Mouse (Mus musculus) left cerebral cortex, adult 2 months (tissue): ENCODE data around the gene Slc38a2. TPM values are rescaled to one million over a fixed set of nuclear protein-coding genes. Genes with fewer than 3 reads are reported as not detected.

Experiments
- DNase-seq, 2 experiments: peaks; one replicate each; pipeline ENCODE4 v3.0.0; 2021 to 2022; ENCODE audit warnings: low spot score in 2 of 2, mixed read lengths in 1 of 2; ENCODE audit errors: extremely low spot score in 1 of 2
- H3K27ac ChIP-seq: fragments of 200-600 bp; 2 replicates; pipeline ENCODE4 v1.8.1; 2022
- H3K4me3 ChIP-seq: fragments of 200-600 bp; 2 replicates; pipeline ENCODE4 v1.8.1; 2022
- CTCF ChIP-seq: fragments of 200-600 bp; IDR thresholded peaks from 2 replicates; pipeline ENCODE4 v1.8.1; 2022; ENCODE audit warnings: antibody characterized with exemption, mild to moderate bottlenecking, moderate library complexity
- intact Hi-C: fragments of 180-260 bp; cut with DNase I; formaldehyde crosslinking; loops from one replicate; pipeline ENCODE4 v1.15.1; 2025
- long read RNA-seq, 2 experiments: library from polyadenylated mRNA; stranded (forward); transcript quantifications; one replicate each; pipeline ENCODE4 v2.0.0; 2021; ENCODE audit warnings: borderline mapping rate in 2 of 2
- total RNA-seq, 2 experiments: library from RNA; stranded (reverse); gene quantifications; 2 replicates each; pipeline ENCODE4 v1.2.3; 2021

Slc38a2 gene
- 100 to 1,000 TPM in 1 of 2 experiments, 10 to 100 TPM in 1; 96.9 to 108 TPM for total RNA-seq
- long read RNA-seq, experiment 1, full-length matches to known transcripts = 48 of 88 reads
- long read RNA-seq, experiment 1, partial matches to known transcripts = 34 of 88 reads
- long read RNA-seq, experiment 1, other reads (novel, unspliced or antisense) = 6 of 88 reads
- long read RNA-seq, experiment 2, full-length matches to known transcripts = 32 of 67 reads
- long read RNA-seq, experiment 2, partial matches to known transcripts = 16 of 67 reads
- long read RNA-seq, experiment 2, other reads (novel, unspliced or antisense) = 19 of 67 reads

DNA sequence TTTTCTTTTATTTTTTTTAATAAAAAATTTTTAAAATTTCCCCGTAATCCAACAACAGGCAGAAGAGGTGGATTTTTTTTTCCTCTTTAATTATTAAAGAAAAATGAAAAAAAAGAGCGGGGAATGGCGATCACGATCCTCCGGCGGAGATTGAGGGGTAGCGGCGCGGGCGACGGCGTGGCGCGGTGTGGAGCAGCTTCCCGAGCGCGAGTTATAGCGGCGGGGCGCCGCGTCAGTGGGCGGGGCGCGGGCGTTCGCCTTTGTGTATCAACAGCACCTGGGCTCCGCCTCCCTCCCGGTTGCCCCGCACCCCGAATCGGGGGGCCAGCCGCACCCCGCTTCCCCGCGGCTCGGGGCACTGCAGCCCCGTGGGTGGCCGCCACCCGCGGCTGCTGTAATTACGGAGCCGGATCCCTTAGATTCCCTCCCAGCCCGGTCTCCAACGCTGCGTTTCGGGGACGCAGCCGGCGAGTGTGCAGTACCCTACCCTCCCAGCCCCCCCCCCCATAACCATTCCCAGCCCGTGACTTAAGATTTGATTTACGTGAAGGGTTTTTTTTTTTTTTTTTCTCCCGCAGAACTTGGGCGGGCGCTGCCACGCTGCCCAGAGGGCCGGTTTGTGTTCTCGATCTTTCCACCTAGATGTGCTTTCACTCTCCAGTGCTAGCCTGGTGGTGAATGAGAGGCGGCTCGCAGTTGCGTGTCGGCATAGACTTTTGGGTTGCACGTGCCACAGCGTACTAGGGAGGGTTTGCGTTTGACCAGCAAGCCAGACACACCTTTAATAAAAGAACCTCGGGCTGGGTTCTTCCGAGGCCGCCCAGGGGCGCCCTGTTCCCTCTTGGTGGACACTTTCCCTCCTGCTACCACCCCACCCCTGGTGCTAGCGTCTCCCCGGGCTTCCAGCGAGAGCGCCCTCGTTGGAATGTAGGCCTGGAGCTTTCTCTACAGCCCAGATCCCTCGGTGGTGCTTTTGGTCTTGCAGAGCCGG lies at the start of gene Slc38a2:
Gene Slc38a2 (minus strand): TSS at position 210 of the 991 bp plus-strand sequence.
- intact Hi-C loops = loop anchor here (1.0 to 10.0 kb wide), 4 partner anchors 9 to 435 kb away; partner anchors contain the start of gene Arid2
- TF ChIP-seq CTCF = peak; percentile 16
- H3K4me3 ChIP-seq = peak within 1 kb of the TSS; percentile 63
- peak within 1 kb of the TSS; percentile 99 for H3K27ac ChIP-seq
- peak; percentile 88 to 90 for DNase-seq

DNA sequence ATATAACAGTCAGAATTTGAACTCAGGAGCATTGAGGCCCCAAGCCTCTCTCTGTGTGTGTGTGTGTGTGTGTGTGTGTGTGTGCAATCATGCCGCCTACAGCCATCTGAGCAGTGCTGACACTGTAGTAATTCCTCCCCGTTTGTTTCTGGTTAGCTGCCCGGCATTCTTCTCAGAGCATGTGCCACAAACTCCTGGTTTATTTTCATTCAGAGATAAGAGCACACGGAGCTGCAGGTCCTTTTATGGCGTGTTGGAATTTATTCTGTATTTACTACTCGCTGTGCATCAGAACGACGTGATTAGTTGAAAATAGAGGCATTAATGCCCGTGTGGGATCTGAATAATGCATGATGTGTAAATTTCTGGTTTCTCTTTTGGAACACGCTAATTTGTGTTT lies 49.6 kb upstream of the Slc38a2 start:
- no peak for DNase-seq
- H3K4me3 ChIP-seq = no peak overlapping the region
- intact Hi-C loops = no loop called here
- H3K27ac ChIP-seq = no peak overlapping the region
- no peak for TF ChIP-seq CTCF

DNA sequence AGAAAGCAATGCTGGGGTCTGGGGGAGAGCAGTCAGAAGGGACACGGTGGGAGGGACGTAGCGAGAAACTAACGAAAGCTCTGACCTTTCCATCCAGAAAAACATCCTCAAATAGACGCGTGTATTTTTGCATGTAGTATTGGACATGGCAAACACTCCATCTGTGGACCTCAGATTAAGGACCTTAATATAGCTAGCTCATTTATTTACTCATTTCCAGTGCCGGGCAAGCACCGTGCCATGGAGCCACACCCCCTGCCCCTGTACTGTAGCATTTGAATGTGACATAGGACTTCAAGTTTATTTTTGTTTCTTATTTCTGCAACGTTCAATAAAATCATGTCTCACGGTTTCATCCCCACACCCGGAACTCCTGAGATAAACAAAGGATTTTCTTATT lies 48.0 kb upstream of the Slc38a2 start:
- no peak for TF ChIP-seq CTCF
- DNase-seq = no peak
- no peak overlapping the region for H3K27ac ChIP-seq
- no peak overlapping the region for H3K4me3 ChIP-seq
- intact Hi-C loops = no loop called here

DNA sequence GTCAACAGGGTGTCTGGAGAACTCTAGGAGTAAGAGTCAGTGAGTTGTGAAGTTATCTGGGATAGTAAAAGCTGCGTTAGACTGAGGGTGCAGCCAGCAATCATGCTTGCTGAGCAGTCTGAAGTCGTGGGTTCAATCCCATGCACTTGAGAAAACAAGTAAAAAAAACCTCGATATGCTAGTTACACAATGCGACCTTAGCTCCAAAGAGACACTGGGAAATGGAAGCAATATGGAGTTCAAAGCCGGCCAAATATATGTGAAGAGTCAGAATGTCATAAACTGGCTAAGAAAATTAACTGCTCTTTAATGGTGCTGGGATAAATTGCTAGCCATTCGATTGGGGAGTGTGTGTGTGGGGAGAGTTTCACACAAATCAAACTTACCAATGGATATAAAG lies 47.5 kb upstream of the Slc38a2 start:
- no peak overlapping the region for H3K27ac ChIP-seq

DNA sequence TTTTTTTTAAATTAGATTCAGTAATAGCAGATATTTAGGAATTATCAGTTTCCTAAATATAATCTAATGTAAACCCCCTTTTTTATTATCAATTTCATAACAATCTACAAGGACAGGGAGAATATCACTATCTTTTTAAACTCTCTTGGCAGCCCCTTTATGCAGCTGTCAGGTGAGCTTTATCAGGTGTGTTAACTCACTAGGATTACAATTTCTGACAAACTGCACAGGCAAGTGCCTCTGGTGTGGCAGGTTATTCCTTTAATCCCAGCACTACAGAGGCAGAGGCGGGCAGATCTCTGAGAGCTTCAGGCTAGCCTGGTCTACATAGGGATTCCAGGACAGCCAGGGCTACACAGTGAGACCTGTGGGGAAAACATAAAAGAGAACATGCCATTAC lies 45.8 kb upstream of the Slc38a2 start:
- no peak for DNase-seq
- Histone ChIP-seq H3K27ac (no peak overlapping the region), H3K4me3 (no peak overlapping the region)
- intact Hi-C loops = no loop called here
- TF ChIP-seq CTCF = no peak

More for the DNA sequence above, 47.5 kb upstream of the Slc38a2 start:
- TF ChIP-seq CTCF = no peak
- no peak for DNase-seq
- intact Hi-C loops = no loop called here
- H3K4me3 ChIP-seq = no peak overlapping the region

DNA sequence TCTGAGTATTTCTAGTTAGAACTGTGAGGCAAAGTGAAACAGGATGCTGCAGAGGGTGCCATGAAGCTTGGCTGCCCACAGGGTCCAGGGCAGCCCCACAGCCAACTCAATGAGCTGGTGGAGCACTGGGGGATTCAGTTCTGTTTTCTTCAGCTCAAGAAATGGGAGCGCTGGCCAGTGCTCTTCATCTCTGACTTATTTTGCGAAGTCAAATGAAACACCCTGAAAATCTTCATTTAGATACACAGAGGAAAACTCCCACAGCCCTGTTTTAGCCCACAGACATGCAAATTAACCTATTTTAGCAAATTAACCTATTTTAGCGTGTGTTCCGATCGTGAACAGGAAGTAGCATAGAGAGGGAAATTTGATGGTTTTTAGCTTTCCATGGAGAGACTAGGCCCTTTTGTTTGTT lies 45.4 kb upstream of the Slc38a2 start:
- DNase-seq = no peak
- no peak for TF ChIP-seq CTCF
- H3K4me3 ChIP-seq = no peak overlapping the region
- intact Hi-C loops = no loop called here
- H3K27ac ChIP-seq = no peak overlapping the region

DNA sequence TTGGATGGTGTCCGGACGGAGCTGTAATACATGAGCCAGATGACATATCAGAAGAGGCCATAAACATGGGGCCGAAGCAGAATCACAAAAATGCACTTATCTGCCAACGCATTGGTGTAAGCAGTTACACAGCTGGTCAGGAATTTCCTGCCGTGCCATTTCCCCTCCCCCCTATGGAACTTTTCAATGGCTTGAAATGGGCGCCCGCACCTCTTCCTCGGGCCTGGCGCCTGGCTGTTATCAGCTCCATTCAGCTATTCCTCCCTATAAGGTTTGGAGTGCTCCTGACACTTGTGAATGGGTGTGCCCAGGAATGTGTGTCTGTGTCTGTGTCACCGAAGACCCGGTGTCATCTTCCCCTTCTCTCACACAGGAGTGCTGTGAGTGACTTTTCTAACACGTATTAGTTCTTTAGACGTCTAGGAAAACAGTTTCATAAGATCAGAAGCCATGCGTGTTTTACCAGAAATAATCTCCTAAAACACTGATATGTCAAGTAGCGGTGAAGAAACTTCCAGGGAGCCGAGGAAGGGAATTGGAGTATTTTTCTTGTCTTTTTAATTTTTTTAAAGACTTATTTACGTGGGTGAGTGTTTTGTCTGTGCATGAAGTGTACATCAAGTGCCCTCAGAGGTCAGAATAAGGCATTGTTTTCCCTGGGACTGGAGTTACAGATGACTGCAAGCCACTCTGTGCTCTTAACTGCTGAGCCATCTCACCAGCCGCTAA lies 44.8 kb upstream of the Slc38a2 start:
- Histone ChIP-seq H3K4me3 (no peak overlapping the region), H3K27ac (no peak overlapping the region)
- no peak for DNase-seq
- TF ChIP-seq CTCF = no peak
- intact Hi-C loops = no loop called here

DNA sequence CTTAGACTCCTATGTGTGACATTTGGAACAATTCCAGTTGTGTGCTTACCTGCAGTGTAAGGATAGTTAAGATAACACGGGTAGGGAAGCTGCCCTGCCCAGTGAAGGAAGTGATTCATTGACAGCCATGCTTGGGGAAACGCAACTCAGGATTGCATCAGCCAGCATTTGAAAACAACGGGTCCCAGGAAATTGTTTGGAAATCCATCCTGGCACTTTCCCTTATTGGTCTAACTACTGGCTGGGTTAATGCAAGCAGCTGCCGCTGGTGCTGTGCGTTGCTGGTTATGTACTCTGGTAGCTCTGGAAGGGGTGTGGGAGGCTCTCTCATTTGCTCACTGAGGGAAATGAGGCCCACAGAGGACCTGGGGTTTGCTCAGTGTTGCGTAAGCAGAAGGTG lies 43.7 kb upstream of the Slc38a2 start:
- H3K4me3 ChIP-seq = no peak overlapping the region

DNA sequence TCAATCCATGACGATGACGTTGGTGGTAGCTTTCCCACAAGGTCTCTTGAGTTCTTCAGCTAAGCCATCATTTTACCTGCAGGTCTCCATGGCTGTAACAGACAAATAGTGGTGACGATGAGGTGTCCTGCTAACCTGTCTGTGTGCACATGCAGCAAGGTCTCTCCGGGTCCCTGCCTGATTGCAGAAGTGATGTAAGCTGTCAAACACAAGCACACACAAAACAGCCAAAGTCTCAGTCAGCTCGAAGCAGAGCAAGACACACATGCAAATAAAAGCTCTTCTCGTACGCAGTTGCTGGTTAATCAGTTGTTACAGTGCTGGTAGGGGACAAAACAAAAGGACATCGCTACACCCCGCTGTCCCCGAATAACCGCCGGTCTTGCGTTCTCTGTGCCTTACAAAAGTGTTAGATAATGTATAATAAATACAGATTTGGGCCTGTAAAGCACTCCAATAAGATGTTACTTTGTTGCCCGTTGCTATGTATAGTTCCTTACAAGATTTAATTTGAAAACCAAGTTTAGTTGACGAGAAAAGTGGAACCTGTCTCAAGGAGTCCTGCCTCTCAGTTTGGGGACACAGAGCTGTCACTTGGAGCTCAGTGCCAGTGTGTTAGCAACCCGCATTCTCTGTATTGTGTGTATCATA lies 43.2 kb upstream of the Slc38a2 start:
- no peak overlapping the region for H3K27ac ChIP-seq
- intact Hi-C loops = no loop called here
- no peak for DNase-seq
- no peak for TF ChIP-seq CTCF
- H3K4me3 ChIP-seq = no peak overlapping the region

More for the DNA sequence above, 43.7 kb upstream of the Slc38a2 start:
- DNase-seq = no peak
- no peak overlapping the region for H3K27ac ChIP-seq
- intact Hi-C loops = no loop called here
- TF ChIP-seq CTCF = no peak

DNA sequence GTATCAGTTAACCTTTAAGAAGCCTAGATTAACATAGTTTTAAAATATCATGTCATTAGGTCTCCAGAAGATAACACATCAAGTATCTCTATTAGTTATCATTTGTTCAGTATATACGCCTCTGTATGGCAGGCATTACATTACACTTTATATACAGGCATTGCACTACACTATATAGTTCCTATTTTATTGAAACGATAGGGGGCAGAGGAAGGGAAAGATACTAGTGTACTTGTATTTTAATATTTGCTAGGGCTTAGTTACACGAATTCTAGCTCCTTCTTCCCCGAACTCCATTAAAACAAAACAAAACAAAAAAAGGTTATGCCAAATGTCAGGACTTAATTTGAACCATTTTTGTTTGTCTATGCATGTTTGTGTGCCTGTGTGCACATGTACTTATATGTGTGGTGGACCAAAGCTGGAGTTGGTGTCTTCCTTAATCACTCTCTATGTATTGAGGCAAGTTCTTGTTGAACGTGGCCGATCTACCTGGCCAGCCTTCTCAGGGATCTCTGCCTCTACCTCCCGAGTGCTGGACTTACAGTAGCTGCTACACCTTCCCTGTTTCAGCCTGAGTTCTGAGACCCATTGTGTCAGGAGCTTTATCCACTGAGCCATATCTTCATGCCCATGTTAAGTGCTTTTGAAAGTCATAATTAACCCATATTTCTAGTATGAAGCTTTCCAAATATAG lies 41.5 kb upstream of the Slc38a2 start:
- intact Hi-C loops = no loop called here
- H3K4me3 ChIP-seq = no peak overlapping the region
- no peak for DNase-seq
- H3K27ac ChIP-seq = no peak overlapping the region
- TF ChIP-seq CTCF = no peak

DNA sequence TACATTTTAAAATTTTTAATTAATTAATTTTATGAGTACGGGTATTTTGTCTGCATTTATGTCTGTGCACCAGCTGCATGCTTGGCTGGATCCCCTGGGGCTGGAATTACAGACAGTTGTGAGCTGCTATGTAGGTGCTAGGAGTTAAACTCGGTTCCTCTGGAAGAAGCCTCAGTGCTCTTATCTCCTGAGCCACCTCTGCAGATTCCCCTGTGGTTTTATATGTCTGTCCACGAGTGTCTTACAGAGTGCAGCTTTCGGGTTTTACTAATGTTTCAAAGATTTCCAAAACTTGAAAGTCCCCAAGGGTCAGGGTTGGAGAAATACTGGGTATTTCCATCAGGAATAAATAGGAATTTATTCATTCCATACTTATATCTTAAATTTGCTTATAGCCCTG lies 40.6 kb upstream of the Slc38a2 start:
- intact Hi-C loops = no loop called here

More for the DNA sequence above, 40.6 kb upstream of the Slc38a2 start:
- no peak for TF ChIP-seq CTCF
- H3K4me3 ChIP-seq = no peak overlapping the region
- DNase-seq = no peak
- H3K27ac ChIP-seq = no peak overlapping the region
